Mouse (Mus musculus) v-Abl transformed pro-B cells (cell line): Measurements from ENCODE around the gene Maf.

ENCODE experiments used
- in situ Hi-C, 2 experiments: fragments of 400-800 bp; cut with MboI; formaldehyde crosslinking; loops; one replicate each; pipeline ENCODE4 v1.15.1; 2025; ENCODE audit not compliant: unreplicated experiment in 2 of 2

Gene Maf

DNA sequence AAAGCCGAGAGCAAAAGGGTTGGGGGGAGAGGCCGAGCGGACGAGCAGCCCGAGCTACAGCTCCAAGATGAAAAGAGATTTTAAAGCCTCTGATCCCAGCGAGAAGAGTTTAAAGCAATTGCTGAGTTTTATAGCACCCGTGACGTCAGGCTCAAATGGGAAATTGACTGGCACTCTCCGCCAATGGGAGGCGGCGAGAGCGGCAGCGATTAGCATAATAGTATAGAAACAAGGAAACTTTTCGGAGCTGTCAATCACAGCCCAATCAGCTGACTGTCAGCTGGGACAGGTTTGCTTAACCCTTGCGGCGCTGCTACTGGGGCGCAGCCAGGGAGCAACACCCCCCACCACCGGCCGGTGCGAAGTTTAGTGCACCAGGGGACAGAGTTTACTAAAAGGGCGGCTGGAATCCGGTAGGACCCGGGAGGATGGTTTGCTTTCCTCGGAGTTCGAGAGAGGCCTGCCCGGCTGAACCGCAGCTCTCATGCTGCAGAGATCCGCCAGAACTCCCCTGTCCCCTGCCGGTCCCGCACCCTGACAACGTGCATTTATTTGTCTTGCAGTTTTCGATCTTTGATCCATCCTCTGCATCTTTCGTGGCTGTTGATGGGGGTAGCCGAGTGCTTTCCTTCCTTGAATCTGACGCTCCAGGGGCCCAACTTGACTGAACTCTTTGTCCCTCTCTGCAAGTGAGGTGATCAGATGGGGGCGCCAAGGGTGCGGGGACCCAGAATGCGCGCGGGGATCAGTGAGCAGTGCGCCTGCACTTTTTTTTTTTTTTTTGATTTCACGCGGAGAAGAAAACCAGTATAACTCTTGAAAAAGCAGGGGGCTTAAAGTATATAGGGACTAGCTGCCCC is at the start of gene Maf:
Gene Maf, minus strand, starts transcription at position 64 of the 860 bp plus-strand sequence.
- in situ Hi-C loops, result loop anchor here (5.0 to 25.0 kb wide), 3 partner anchors 946 to 1251 kb away; no protein-coding TSS in a partner anchor

DNA sequence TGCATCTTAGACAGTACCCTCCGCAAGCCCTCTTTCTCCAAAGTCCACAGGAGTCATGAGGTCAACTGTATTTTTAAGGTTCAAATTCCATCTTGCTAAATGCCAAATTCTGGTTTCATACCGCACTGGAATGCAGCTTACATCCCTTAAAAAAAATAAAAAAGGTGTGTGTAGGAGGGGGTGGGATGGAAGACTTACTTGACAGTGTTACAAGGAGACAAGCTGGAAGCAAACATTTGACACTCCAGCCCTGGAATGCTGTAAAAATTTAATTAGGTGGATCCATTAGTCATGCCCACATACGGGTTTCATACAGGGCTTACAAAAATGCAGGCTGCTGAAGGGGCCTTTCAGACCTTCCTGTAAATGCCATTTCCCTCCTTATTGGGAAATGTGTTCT is 49.4 kb upstream of the Maf start:
- in situ Hi-C loops, result no loop called here

DNA sequence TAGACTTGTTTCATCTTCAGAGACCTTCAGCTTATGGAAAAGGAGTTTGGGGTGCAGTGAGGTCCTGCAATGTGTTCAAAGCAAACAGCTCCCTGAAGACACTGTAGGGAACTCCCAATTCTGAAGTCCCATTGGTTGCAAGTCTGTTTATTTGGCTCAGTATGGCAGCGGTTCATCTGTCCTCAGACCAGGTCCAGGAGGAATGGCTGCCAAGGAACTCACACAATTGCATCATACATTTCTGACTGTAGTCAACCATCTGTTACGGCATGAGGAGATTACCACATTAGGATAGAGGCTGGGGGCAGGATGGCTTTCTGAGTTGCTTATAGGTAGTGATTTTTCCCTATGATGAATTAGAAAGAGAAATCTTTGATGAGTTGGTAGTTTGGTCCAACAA is 48.4 kb upstream of the Maf start:
- in situ Hi-C loops, result no loop called here

DNA sequence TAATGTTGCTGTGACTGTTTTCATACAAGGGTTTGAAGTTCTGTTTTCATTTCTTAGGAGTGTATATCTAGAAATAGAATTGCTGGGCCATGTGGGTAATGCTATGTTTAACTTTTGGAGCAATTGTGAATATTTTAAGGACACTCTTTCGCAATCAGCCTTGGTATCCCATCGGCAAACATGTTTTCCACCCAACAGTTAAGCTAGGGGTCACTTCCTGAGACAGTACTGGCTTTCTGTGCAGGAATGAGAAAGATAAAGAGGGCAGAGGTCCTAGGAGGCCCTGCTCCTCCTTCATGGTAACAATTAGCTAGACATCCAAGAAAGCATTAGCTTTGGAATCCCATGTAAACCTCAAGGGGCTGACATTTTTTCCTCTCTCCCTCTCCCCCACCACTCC is 47.1 kb upstream of the Maf start:
- in situ Hi-C loops, result no loop called here

DNA sequence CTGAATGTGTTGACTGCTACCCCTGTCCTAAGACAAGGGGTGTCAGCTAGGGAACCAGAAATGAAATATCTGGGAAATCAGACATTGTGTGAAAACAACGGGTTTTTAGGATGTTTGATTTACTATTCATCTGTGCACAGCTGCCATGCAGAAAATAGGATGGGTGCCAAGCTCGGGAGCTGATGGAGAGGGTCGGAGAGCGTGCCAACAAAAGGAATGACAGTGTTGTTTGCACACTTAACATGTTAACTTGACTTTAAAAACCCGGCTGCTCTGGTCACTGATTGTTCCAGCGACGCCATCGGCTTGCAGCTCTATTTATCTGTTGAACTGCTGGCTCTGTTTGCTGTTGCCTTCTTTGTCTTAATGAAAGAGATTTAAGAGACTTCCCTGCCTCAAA is 46.2 kb upstream of the Maf start:
- in situ Hi-C loops, result no loop called here

DNA sequence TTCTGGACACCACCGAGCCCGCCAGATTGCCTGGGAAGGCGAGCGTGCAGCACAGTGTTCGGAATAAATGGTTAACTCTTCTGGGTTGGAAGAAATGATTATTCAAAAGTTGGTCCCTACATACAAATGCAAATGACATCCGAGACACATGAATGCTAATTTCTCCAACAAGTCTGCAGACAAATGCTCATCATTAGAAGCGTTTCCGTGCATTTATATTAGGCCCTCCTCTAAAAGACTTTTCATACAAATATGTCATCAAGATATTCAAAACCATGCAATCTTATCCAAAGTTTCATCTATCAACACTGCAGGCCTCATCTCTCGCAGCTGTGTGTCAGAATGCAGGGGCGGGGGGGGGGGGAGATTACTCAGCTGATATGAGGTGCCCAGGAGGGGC is 39.8 kb upstream of the Maf start:
- in situ Hi-C loops, result no loop called here

DNA sequence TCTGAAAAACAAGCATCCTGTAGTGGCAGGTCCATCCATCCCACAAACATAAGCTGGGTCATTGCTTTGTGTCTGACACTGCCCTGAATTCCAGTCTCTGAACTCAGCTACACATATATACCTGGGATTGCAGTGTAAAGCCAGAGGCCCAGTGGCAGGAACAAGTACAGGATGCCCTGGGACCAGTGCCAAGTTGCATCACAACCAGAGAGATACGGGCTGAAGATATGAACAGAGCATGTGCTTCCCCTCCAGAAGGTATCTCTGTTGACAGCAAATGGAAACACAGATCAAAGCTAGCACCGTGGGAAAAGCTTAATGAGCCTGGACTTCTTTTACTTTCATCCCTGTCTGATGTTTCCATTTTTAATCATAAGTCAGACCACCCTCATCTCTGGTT is 38.1 kb upstream of the Maf start:
- in situ Hi-C loops, result no loop called here

DNA sequence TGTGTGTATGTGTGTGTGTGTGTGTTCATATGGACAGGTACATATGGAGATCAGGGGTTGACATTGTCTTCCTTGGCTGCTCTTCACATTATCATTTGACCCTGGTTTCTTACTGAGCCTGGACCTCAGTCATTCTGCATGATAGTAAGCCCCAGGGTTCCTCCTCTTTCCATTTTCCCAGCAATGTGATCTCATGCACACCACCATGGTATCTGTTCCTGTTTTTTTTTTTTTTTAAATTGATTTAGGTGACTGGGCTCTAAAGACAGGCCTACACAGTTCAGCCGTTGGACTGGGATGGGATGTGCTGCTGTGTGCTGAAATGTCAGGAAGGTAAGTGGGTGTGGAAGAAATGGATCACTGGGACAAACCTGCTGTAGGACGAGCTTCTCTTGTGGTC is 35.8 kb upstream of the Maf start:
- in situ Hi-C loops, result no loop called here

DNA sequence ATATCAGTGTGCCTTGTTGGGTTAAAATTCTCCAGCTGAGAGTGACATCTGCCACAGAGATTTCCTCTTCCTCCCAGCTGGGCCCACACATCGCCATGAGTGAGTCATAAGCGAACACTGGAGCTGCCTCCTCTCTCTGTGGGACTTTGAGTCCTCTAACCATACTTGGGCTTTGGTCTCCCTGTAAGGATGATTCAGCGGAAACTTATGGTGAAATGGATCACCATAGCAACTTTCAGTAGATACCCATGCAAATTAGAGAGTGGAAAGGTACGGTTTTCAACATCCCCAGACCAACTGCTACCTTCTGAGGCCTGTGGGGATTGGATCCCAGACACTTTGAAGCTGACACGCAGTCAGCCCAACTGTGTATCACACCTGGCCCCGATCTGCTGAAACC is 35.1 kb upstream of the Maf start:
- in situ Hi-C loops, result no loop called here

DNA sequence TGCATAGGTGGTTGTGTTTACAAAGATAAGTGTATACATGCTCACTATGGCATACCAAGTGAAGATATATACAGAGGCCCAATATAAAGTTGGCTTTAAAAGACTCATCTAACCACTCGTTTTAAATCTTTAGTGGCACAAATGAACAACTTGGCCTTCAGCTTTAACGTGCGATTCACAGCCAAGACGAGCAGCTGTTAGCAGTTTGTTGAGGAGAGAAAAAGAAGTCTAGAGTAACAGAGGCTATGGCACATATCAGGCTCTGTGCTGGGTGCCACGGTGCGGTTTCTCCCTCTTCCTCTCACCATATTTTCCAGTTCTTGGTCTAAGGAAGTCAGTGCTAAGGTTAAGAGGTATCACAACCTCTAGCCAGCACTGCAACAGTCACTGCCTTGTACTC is 34.4 kb upstream of the Maf start:
- in situ Hi-C loops, result no loop called here

DNA sequence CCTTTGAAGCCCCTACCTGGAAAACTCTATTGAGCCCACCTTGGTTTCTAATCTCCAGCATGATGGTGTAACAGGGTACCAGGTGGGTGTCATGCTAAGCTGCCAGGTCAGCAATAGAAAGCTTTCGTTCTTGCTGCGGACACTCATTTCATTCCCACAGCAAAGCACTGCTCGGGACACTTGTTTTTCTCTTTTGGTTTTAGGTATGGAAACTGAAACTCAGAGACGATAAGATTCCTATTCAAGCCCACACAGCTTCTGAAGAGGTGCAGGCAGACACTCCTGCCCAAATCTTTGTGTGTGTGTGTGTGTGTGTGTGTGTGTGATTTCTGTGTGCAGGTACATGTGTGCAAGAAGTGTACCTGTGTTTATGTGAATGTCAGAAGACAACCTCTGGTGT is 32.2 kb upstream of the Maf start:
- in situ Hi-C loops, result no loop called here

DNA sequence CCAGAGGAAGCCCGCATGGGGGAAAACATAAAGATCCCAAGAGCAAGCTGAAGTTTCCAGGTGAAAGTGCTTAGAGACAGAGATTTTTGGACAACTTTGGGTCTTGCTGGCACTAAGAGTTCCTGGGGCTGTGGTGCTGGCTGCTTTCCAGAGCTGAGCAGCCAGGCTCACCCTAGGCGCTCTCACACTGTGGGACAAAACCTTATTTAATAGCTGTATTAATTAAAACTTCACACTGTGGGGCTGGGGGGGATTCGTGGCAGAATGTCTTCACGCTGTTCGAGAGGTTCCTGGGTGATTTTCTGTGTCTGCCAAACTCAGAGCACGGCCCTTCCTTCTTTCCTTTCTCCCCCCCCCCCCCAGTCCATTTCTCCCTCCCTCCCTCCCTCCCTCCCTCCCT is 24.8 kb upstream of the Maf start:
- in situ Hi-C loops, result no loop called here

DNA sequence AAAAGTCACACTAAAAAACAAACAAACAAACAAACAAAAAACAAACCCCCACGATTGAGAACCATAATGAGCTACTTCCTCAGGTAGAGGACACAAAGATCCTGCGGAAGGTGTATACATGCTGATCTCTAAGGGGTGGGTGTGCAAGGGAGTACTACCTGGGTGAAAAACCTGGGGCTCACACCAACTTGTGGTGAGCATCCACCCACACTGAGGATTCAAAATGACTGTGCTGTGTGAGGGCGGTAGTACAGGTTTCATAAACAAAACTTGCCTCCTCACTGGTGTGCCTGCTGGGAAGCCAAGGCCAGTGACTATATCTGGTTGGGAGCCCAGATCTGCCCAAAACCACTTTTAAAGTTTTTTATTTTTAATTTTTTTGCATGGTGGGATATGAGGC is 19.2 kb upstream of the Maf start:
- in situ Hi-C loops, result no loop called here

DNA sequence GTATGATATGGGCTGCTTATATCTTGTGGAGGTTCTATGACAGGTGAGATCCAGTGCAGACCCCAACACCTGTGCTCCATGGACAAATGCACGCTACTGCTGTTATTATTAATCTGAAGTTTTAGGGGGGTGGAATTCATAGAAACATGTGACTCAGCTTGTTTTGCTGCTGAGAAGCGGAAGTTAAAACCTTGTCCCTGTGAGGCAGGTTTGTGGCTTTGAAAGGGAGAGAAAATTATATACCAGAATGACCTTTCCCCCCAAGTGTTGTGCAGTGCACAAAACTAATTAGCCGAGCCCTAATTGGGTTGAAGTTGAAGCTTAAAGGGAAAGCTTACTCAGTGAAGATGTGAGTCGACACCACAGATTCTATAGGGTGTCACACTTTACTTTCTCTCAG is 18.6 kb upstream of the Maf start:
- in situ Hi-C loops, result no loop called here

DNA sequence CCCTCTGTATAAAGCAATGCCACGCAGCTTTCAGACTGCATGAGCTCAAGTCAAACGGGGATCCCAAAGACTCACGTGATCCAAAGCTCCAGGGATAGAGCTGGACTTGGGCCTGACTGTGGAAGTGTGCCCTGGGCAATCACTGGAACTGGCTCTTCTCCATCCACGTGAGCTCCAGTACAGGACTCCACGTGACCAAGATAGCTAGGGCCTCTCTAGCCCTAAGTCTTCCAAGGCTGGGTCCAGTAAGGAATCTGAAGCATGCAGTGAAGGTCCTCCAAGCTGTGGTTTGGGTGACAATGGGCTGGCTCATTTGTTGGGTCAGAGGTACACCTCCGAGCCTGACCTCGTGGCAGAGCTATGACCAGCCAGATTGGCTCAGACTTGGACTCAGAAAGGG is 11.5 kb upstream of the Maf start:
- in situ Hi-C loops, result loop anchor here (10.0 to 25.0 kb wide), 4 partner anchors 624 to 1264 kb away; no protein-coding TSS in a partner anchor

DNA sequence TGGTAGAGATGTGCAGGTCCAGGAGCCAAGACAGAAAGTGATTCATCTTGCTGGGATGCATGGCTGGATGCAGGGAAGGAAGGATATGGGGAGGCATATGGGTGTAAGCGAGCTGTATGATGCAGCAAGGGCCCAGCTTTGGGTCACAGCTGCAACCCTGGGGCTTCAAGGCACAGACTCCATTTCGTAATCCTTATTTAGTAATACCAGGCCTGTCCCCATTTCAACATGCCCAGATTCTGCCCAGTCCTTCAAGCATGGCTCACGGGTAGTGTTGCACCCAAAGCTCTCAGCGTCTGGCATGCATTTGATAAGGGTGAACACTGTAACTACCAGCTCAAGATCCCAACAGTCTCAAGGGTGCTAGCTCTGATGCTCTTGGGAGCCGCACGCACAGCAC is 11.0 kb upstream of the Maf start:
- in situ Hi-C loops, result loop anchor here (10.0 to 25.0 kb wide), 4 partner anchors 624 to 1264 kb away; no protein-coding TSS in a partner anchor

DNA sequence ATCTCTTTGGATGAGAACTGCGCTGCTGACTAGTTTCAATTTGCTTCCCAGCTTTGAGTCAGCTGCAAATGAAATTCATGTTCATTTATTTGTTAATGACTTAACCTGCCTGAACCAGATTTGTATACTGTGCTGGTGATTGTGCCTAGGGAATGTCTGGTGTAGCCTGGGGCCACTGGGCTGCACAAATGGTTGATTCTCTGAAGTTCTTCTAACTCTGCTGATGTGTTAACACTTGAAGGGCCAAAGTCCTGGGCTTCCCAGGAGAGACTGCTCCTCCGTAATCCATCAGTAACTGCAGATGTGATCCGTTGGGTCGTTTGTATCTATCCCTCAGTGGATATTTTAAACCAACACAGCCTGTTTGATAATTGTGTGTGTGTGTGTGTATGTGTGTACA is 7.7 kb upstream of the Maf start:
- in situ Hi-C loops, result loop anchor here (10.0 to 25.0 kb wide), 4 partner anchors 620 to 1260 kb away; no protein-coding TSS in a partner anchor

DNA sequence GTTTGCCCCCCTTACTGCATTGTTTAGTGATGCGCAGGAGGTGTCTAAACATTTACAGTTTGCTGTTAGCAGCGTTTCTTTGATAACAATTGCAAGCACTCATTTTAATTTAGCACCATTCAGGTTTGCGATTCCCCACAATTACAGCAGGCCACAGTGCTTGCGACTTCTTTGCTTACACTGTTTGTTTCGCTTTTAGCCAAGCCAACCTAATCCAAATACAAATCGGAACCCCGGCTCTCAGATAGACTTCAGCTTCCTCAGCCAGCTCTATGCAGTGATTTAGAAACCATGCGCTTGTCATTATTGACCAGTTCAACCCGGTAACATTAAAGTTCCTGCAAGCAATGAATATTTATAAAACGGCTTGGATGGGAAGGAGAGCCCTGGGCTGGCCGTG is 3.5 kb upstream of the Maf start:
- in situ Hi-C loops, result loop anchor here (5.0 to 25.0 kb wide), 6 partner anchors 616 to 1256 kb away; no protein-coding TSS in a partner anchor

DNA sequence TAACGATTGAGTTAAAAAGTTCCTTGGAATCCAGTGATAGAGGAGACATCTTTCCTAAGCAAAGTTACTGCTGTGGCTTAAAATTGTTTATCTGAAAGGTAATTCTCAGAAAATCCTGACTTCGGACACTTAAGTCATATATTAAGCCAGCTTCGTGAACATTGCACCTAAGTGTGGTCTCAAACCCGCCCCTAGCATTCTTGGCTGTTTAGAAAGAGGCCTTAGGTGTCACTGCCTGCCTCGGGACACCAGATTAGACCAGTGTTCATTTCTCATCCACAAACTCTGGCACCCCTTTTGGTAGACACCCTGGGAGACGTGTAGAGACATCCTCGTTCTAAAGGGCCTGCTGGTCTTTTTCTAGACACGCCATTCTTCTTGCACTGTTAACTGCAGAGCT is 2.3 kb upstream of the Maf start:
- in situ Hi-C loops, result loop anchor here (5.0 to 25.0 kb wide), 7 partner anchors 615 to 1255 kb away; no protein-coding TSS in a partner anchor

DNA sequence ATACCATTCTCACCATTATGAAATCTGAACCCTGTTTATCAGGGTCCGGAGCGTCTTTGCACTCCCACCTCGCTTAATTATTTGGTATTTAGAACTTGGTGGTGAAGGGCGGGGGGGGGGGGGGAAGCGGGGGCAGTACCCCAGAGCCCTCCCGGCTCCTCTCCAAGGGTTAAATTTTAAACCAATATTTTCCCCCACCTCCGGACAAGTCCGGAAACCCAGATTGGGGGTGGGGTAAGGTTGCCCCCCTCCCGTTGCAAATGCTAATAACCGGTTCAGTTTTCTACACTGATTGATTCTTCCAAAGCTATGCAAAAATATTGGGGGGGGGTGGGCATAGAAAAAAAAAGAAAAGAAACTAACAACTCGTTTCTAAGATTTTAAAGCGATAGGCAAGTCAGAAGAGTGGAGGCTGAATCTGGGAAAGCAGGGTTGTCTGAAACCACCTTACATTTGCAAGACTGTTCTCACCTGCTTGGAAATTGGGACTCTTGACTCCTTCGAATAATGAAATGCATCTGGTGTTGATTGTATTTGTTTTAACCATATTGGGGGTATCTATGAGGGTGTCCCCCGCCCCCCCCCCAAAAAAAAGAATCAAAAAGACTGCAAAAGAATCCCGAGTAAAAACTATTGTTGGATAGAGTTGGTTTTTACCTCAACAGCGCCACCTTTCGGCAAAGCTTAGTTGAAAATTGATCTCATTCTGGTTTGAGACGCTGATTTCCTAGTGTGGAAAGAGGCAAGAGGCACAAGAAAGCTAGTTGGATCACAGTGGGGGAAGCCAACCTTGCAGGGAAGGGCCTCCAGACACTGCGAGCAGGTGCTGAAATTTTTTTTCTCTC is 1.6 kb upstream of the Maf start:
- in situ Hi-C loops, result loop anchor here (5.0 to 25.0 kb wide), 3 partner anchors 947 to 1252 kb away; no protein-coding TSS in a partner anchor
